Mouse (Mus musculus) skeletal muscle tissue, adult 2 months (tissue): ENCODE measurements around the gene Tbx20.

Experiments
- DNase-seq: peaks from one replicate; pipeline ENCODE4 v3.0.0-alpha.2; 2012; ENCODE audit warnings: low read depth, low spot score

The Tbx20 gene

DNA sequence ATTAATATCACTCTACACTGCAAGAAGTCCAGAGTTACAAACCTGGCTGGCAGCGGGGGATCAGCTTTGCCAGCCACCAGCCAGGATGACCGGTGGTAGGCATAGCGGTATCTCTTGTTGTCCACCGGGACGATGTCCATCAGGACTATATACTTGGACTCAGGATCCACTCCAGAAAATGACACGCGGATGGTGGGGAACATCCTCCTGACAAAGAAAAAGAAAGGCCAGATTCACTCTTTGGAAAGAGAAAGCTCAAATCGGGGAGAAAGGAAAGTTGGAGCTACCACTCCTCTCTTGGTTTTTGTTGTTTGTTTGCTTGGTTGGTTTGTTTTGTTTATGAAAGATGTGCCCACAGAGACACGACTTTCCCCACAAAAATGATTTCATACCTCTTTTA, 4.5 kb downstream of the Tbx20 start:
- no peak for DNase-seq

DNA sequence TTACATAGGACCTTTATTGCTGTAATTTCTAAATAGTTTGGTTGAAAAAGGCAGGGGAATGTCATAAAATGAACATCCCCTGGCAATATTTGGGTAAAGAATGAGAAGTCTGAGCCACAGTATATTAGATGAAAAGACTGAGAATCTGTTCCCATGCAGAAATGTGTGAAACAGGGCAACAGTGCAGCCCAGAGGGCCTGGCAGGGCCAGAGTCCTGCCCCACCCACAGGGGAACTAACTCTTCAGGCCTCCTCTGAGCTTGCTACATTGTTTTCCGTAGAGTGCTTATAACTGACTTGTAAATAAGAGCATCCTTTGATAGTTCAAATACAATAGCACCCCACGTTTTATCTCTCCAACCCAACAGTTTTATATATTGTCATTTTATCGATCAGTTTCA, 7.0 kb downstream of the Tbx20 start:
- no peak for DNase-seq

DNA sequence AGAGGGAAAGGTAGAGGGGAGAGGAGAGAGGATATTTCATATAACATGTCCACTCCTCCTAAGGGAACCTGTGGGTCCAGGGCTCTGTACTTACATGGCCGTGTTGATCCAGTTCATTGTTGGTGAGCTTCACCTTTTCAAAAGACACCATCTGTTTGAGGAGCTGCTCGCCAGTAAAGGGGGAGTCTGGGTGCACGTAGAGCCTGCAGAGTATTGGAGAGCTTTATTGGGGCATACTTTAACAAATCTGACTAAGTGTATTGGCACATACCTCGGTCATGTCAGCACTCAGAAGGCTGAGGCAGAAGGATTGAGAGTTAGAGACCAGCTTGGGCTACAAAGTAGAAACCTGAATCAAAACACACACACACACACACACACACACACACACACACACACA, 8.5 kb downstream of the Tbx20 start:
- DNase-seq = no peak

DNA sequence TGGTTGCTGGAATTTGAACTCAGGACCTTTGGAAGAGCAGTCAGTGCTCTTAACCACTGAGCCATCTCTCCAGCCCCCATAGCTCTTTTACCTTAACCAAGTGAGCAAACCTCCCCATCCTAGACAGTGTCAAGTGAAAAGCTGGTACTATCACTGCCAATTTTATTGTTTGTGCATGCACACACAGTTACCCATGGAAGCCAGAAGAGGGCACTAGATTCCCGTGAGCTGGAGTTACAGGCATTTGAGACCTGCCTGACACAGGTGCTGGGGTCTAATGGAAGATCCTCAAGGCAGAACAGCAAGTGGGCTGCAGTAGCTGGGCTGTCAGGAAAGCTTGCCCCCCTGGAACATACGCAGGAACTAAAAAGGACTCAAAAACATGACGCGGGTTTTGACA, 13.6 kb downstream of the Tbx20 start:
- no peak for DNase-seq

DNA sequence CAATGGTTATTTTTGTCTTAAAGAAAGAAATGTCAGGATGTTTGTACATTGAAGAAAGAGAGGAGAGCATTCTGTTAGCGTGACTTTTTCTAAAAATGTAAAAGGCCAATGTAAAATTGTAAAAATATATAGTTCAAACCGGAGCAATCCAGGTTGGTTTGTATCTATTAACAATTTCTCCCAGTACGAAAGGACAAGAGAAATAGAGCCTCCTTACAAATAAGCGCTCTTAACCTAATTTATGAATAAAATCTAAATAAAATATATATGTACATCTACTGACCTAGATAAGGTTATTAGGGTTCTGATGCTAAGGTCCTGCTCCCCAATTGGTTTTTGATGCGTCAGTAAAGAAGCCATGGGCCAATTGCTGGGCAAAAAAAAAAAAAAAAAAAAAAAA, 29.1 kb downstream of the Tbx20 start:
- no peak for DNase-seq

DNA sequence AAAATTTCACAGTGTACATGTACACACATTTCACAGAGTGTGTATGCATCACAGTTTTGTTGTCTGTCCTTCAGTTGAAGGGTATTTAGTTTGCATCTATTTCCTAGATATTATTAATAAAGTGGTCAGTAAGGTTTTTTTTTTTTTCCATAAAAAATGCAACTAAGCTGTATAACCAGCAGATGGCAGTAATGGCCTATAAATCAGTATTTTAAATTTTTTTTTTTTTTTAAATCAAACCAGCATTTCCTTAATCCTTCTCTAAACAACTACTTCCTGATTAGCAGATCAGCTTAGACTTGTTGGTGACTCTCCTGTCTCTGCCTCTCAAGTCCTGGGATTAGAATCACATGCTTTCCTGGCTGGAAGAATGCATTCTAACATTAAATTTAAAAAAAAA, 72.9 kb downstream of the Tbx20 start:
- no peak for DNase-seq

DNA sequence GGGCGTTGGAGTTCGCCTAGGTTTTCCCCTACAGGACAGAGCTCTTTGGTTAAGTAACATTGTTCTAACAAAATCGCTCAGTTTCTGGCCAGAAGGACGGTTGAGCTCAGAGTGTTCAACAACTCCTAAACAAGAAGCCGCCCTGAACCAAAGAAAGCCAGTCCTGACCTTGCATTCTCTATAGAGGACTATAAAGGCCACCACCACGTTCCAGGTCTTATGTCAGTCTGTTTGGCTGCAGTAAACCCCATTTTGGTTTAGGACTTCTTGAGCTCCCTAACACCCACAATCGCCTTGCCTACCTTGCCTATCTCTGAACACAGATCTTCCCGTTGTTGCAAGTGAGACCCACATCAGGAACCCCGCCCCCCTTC, 77.7 kb downstream of the Tbx20 start:
- no peak for DNase-seq

DNA sequence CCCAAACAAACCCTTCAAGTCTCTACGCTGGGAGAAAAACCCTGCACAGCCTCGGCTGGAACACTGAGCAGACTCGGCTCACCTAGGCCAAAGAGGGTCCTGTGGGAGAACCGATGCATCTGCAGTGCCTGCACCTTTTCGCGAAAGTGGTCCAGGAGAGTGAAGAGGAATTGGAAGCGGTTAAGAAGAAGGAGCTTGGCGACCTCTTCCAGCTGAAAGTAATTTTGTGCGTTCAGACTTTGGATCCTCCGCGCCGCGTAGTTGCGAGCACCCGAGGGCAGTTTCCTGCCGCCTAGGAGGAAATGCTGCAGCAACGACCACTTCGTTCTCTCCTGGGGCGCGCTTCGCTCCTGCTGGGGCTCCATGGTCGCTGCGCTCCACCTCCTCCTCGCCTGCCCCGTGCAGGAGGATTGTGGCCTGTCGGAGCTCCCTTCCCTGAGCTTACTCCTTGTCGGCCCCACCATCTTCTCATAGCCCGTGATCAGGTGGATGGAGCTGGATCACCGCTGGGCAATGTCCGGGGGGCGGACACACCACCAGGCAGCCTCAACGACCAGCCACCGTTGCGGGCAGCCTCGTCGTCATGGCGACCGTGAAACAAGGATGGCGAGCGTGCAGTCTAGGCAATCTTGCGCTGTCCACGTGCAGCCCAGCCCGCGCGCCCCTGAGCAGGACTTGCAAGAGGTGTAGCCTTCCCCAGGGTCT, 78.3 kb downstream of the Tbx20 start, which contains the start of gene Dpy19l2:
TSS of gene Dpy19l2 (minus strand) at position 594 of the 705 bp plus-strand sequence.
- DNase-seq = no peak
